Mouse (Mus musculus) left cerebral cortex, adult 2 months (tissue): ENCODE results near the gene Slc20a1. TPM values are rescaled to one million over a fixed set of nuclear protein-coding genes. Genes with fewer than 3 reads are reported as not detected.
A peak's percentile ranks its signal among the peaks of the same experiment; 100 is the strongest.

Experiments
- DNase-seq, 2 experiments: peaks; one replicate each; pipeline ENCODE4 v3.0.0; 2021 to 2022; ENCODE audit warnings: low spot score in 2 of 2, mixed read lengths in 1 of 2; ENCODE audit errors: extremely low spot score in 1 of 2
- H3K27ac ChIP-seq: fragments of 200-600 bp; 2 replicates; pipeline ENCODE4 v1.8.1; 2022
- H3K4me3 ChIP-seq: fragments of 200-600 bp; 2 replicates; pipeline ENCODE4 v1.8.1; 2022
- CTCF ChIP-seq: fragments of 200-600 bp; IDR thresholded peaks from 2 replicates; pipeline ENCODE4 v1.8.1; 2022; ENCODE audit warnings: antibody characterized with exemption, mild to moderate bottlenecking, moderate library complexity
- intact Hi-C: fragments of 180-260 bp; cut with DNase I; formaldehyde crosslinking; loops from one replicate; pipeline ENCODE4 v1.15.1; 2025
- total RNA-seq, 2 experiments: library from RNA; stranded (reverse); gene quantifications; 2 replicates each; pipeline ENCODE4 v1.2.3; 2021

The Slc20a1 gene
- total RNA-seq, 2 experiments from 2014 or later = 161 to 164 TPM

- Histone ChIP-seq H3K4me3 (no peak overlapping the region), H3K27ac (peak overlapping the region; percentile 15; the same call in 1 of the 2 replicates)
- DNase-seq = peak; percentile 75 to 86
- TF ChIP-seq CTCF = no peak
- intact Hi-C loops = loop anchor here (1.0 kb wide), 1 partner anchor 49 kb away; no protein-coding TSS in a partner anchor
Observed at GRCm38 (mm10) chr2:129232023-129232422, 33.5 kb downstream of the Slc20a1 start.

- DNase-seq = peak in 1 of 2 experiments; percentile 31
- peak overlapping the region; percentile 15; the same call in 1 of the 2 replicates for H3K27ac ChIP-seq
- no peak for TF ChIP-seq CTCF
- no peak overlapping the region for H3K4me3 ChIP-seq
- intact Hi-C loops = loop anchor here (1.0 kb wide), 1 partner anchor 49 kb away; no protein-coding TSS in a partner anchor
Observed at GRCm38 (mm10) chr2:129232484-129232883, 33.9 kb downstream of the Slc20a1 start.

GRCm38 (mm10) chr2:129233218-129233617, 34.7 kb downstream of the Slc20a1 start:
- no peak for DNase-seq
- no peak overlapping the region for H3K27ac ChIP-seq
- no peak for TF ChIP-seq CTCF
- H3K4me3 ChIP-seq = no peak overlapping the region
- intact Hi-C loops = no loop called here

GRCm38 (mm10) chr2:129233803-129234477, 35.4 kb downstream of the Slc20a1 start:
- intact Hi-C loops = no loop called here
- H3K27ac ChIP-seq = no peak overlapping the region
- H3K4me3 ChIP-seq = no peak overlapping the region
- DNase-seq = no peak
- TF ChIP-seq CTCF = no peak

- no peak for TF ChIP-seq CTCF
- intact Hi-C loops = no loop called here
- Histone ChIP-seq H3K4me3 (no peak overlapping the region), H3K27ac (no peak overlapping the region)
- DNase-seq = no peak
Observed at GRCm38 (mm10) chr2:129234731-129235130, 36.2 kb downstream of the Slc20a1 start.

GRCm38 (mm10) chr2:129236526-129236925, 38.0 kb downstream of the Slc20a1 start:
- no peak overlapping the region for H3K4me3 ChIP-seq
- no peak for DNase-seq
- intact Hi-C loops = no loop called here
- H3K27ac ChIP-seq = no peak overlapping the region
- TF ChIP-seq CTCF = no peak

GRCm38 (mm10) chr2:129240726-129241432, 42.3 kb downstream of the Slc20a1 start:
- DNase-seq = peak in 1 of 2 experiments; percentile 36
- TF ChIP-seq CTCF = no peak

GRCm38 (mm10) chr2:129241845-129242833, 43.6 kb downstream of the Slc20a1 start:
- intact Hi-C loops = no loop called here
- TF ChIP-seq CTCF = no peak
- H3K27ac ChIP-seq = no peak overlapping the region
- no peak overlapping the region for H3K4me3 ChIP-seq
- no peak for DNase-seq

More at GRCm38 (mm10) chr2:129240726-129241432, 42.3 kb downstream of the Slc20a1 start:
- no peak overlapping the region for H3K4me3 ChIP-seq
- intact Hi-C loops = no loop called here
- no peak overlapping the region for H3K27ac ChIP-seq

- Histone ChIP-seq H3K27ac (0 out of 2 replicates have a peak overlapping the region, but pooled peaks have one; percentile 11), H3K4me3 (no peak overlapping the region)
- no peak for DNase-seq
- no peak for TF ChIP-seq CTCF
- intact Hi-C loops = no loop called here
Observed at GRCm38 (mm10) chr2:129243005-129243404, 44.4 kb downstream of the Slc20a1 start.

- H3K4me3 ChIP-seq = no peak overlapping the region
- DNase-seq = peak in 1 of 2 experiments; percentile 29
- intact Hi-C loops = no loop called here
- no peak for TF ChIP-seq CTCF
- H3K27ac ChIP-seq = peak overlapping the region; percentile 73; the same call in 1 of the 2 replicates
Observed at GRCm38 (mm10) chr2:129243786-129244185, 45.2 kb downstream of the Slc20a1 start.

- DNase-seq = peak in 1 of 2 experiments; percentile 19
- H3K27ac ChIP-seq = peak overlapping the region; percentile 44
- peak; percentile 8; the same call in 1 of the 2 replicates for TF ChIP-seq CTCF
- intact Hi-C loops = no loop called here
- H3K4me3 ChIP-seq = no peak overlapping the region
Observed at GRCm38 (mm10) chr2:129244446-129245120, 46.0 kb downstream of the Slc20a1 start.
